Mouse (Mus musculus) cerebellum, adult 8-10 months (tissue): ENCODE measurements around the gene Tnfsf13.
A peak's percentile ranks its signal among the peaks of the same experiment; 100 is the strongest.

Experiments used
- DNase-seq: peaks from one replicate; pipeline ENCODE4 v3.0.0; 2022

Tnfsf13 gene

GRCm38 (mm10) chr11:69645860-69646259 lies 39.7 kb downstream of the Tnfsf13 start:
- no peak for DNase-seq

GRCm38 (mm10) chr11:69635471-69635870 lies 50.1 kb downstream of the Tnfsf13 start:
- no peak for DNase-seq

- DNase-seq: peak; percentile 68
Measured at GRCm38 (mm10) chr11:69633128-69633866, 52.3 kb downstream of the Tnfsf13 start.
